Mouse (Mus musculus) kidney, postnatal 0 days (tissue): ENCODE results near the gene Elmod3. TPM values are rescaled to one million over a fixed set of nuclear protein-coding genes. Genes with fewer than 3 reads are reported as not detected.

Source experiments
- ATAC-seq: fragments of 200-750 bp; cut with Nextera tagmentation; replicated peaks from 2 replicates; pipeline ENCODE4 v1.8.0; 2017; ENCODE audit warnings: low read depth, moderate number of reproducible peaks, moderate TSS enrichment, moderate library complexity; ENCODE audit not compliant: low FRiP score
- DNase-seq: peaks from one replicate; pipeline ENCODE4 v3.0.0-alpha.2; 2016; ENCODE audit warnings: low spot score
- H3K27ac ChIP-seq: fragments of 300-500 bp; sonication (generic); 2 replicates; pipeline ENCODE4 v1.5.1; 2014; ENCODE audit warnings: mild to moderate bottlenecking
- H3K27me3 ChIP-seq: fragments of 300-500 bp; sonication (generic); 2 replicates; pipeline ENCODE4 v1.6.1; 2014; ENCODE audit warnings: low read length, mixed read lengths; ENCODE audit not compliant: insufficient read depth
- H3K36me3 ChIP-seq: fragments of 300-500 bp; sonication (generic); 2 replicates; pipeline ENCODE4 v1.6.1; 2014; ENCODE audit warnings: low read length, mixed read lengths; ENCODE audit not compliant: insufficient read depth
- H3K4me1 ChIP-seq: fragments of 300-500 bp; sonication (generic); replicated peaks from 2 replicates; pipeline ENCODE4 v1.6.1; 2014; ENCODE audit warnings: antibody characterized with exemption, low read length, mixed read lengths; ENCODE audit not compliant: insufficient read depth
- H3K4me2 ChIP-seq: fragments of 300-500 bp; sonication (generic); 2 replicates; pipeline ENCODE4 v1.6.1; 2014; ENCODE audit warnings: mild to moderate bottlenecking, low read length, moderate library complexity, mixed read lengths
- H3K4me3 ChIP-seq: fragments of 300-500 bp; sonication (generic); replicated peaks from 2 replicates; pipeline ENCODE4 v1.5.1; 2014; ENCODE audit warnings: low read depth, low read length
- H3K9ac ChIP-seq: fragments of 300-500 bp; sonication (generic); 2 replicates; pipeline ENCODE4 v1.6.1; 2014; ENCODE audit warnings: low read depth, low read length
- H3K9me3 ChIP-seq: fragments of 300-500 bp; sonication (generic); replicated peaks from 2 replicates; pipeline ENCODE4 v1.6.1; 2016; ENCODE audit warnings: low read length, inconsistent platforms, mixed read lengths
- CTCF ChIP-seq: IDR thresholded peaks from 2 replicates; pipeline ENCODE4 v1.5.1; 2016; ENCODE audit warnings: antibody characterized with exemption, low read depth, mild to moderate bottlenecking, moderate library complexity
- WGBS: fragments of 180-500 bp; shearing (Covaris S2); extraction: QIAGEN DNeasy Blood & Tissue Kit; methylation state at CpG from one replicate; pipeline ENCODE4 v1.1.7; 2014; 5-methylcytosine and 5-hydroxymethylcytosine counted together
- polyA plus RNA-seq: library from polyadenylated mRNA; unstranded; fragments of >200 nt; fragmentation: Nextera tagmentation; extraction: Ambion mirVana; gene quantifications from 2 replicates; pipeline ENCODE4 v1.2.1, GENCODE M21; 2015

Elmod3 gene
- polyA plus RNA-seq, 1 experiment from 2014 or later: 16.2 TPM

DNA sequence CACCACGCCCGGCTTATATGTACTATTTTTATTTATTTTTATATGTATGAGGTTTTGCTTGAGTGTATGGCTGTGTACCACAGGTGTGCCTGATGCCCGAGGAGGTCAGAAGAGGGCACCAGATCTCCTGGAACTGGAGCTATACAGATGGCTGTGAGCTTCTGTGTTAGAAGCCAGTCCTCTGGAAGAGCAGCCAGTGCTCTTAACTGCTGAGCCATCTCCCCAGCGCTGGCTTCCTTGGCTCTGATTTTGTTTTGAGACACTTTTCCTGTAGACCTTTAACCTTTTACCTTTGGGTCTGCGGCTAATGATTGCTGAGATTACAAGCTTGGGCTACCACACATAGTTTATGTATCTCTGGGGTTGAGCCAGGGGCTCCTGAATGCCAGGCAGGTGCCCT, 30.7 kb downstream of the Elmod3 start:
- 81% methylated on average over 5 of the region's 5 CpGs for WGBS
- no peak overlapping the region for H3K27ac ChIP-seq
- no peak overlapping the region for H3K9ac ChIP-seq
- no peaks in the 10 kb centered on the region for H3K36me3 ChIP-seq
- no peak overlapping the region for H3K4me3 ChIP-seq
- peaks cover 10% of the 10 kb centered on the region; the same call in 1 of the 2 replicates for H3K4me1 ChIP-seq
- no peak for TF ChIP-seq CTCF
- no peaks in the 10 kb centered on the region for H3K27me3 ChIP-seq
- ATAC-seq: no peak
- no peak for DNase-seq
- no peak overlapping the region for H3K4me2 ChIP-seq
- H3K9me3 ChIP-seq: no peaks in the 10 kb centered on the region

DNA sequence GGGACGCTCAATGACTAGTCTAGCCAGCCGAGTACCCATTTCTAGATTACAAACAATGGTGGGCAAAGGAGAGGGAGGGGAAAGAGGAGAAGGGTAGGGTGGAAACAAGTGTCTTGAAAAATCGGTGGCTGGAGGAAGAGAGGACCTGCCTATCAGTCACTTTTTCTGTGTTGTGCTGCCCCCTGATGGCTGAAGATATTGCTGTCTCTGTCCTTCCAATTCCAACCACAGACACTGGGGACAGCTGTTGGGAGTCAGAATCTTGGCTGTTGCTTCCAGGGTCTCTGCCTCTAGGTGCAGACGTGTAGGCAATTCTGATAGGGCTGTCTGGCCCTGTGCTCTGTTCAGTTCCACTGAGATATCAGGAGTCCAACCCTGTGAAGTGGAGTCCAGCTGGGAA, 32.2 kb downstream of the Elmod3 start:
- WGBS: 3% methylated on average over 4 of the region's 4 CpGs
- no peak overlapping the region for H3K4me2 ChIP-seq

DNA sequence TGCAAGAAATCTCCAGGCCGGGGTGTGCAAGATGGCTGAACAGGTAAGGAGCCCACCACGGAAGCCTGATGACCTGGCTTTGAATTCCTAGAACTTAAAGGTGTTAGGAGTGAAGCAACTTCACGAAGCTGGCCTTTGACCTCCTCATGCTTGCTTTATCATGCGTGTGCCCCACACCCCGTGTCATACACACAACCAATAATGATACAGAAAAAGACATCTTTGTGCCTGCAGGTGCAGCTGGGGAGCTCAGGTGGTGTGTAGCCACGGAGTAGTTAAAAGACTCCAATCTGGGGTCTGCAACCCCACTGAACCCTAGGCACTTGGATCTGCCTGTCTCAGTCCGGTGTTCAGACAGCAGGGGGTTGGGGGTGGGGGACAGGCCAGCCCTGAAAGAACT, 32.7 kb downstream of the Elmod3 start:
- no peak for DNase-seq
- no peak for TF ChIP-seq CTCF
- Histone ChIP-seq H3K27me3 (no peaks in the 10 kb centered on the region), H3K27ac (peak overlapping the region; percentile 57), H3K36me3 (no peaks in the 10 kb centered on the region), H3K4me2 (no peak overlapping the region), H3K4me1 (peaks cover 12% of the 10 kb centered on the region; the same call in 1 of the 2 replicates), H3K9me3 (no peaks in the 10 kb centered on the region), H3K9ac (no peak overlapping the region), H3K4me3 (no peak overlapping the region)
- WGBS: 70% methylated on average over 7 of the region's 7 CpGs
- 0 out of 2 replicates have a peak, but pooled peaks have one; percentile 10 for ATAC-seq

More for the DNA sequence above, 32.2 kb downstream of the Elmod3 start:
- DNase-seq (peak; percentile 96), ATAC-seq (peak; percentile 69)
- no peaks in the 10 kb centered on the region for H3K9me3 ChIP-seq
- no peak overlapping the region for H3K4me3 ChIP-seq
- H3K36me3 ChIP-seq: no peaks in the 10 kb centered on the region
- H3K27me3 ChIP-seq: no peaks in the 10 kb centered on the region
- H3K9ac ChIP-seq: no peak overlapping the region
- peaks cover 12% of the 10 kb centered on the region; the same call in 1 of the 2 replicates for H3K4me1 ChIP-seq
- H3K27ac ChIP-seq: peak overlapping the region; percentile 57; the same call in 1 of the 2 replicates
- peak; percentile 99 for TF ChIP-seq CTCF

DNA sequence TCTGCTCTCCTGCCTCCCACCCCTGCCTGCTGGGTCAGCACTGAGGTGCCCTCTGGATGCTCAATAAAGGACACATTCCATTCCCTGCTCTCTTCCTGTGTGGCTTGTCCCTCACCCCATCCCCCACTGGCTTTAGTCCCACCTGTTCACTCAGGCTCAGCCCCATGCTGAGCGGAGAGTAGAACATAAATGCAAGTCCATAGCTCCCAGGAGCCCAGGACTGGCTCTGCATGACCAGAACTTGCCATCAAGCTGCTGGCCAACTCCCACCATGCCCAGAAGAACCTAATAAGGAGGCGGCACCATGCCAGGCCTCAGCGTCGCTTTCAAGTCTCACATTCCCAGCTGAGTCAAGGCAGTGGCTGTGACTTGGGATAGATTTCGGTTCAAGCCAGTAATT, 35.3 kb downstream of the Elmod3 start:
- no peaks in the 10 kb centered on the region for H3K27me3 ChIP-seq
- no peak overlapping the region for H3K4me2 ChIP-seq
- H3K9ac ChIP-seq: no peak overlapping the region
- 67% methylated on average over 5 of the region's 5 CpGs for WGBS
- peak overlapping the region; percentile 15 for H3K27ac ChIP-seq
- no peak overlapping the region for H3K4me3 ChIP-seq
- no peak for TF ChIP-seq CTCF
- 0 out of 2 replicates have a peak, but pooled peaks cover 3% of the 10 kb centered on the region for H3K36me3 ChIP-seq
- peak; percentile 53 for ATAC-seq
- H3K9me3 ChIP-seq: no peaks in the 10 kb centered on the region
- peak; percentile 36 for DNase-seq
- H3K4me1 ChIP-seq: peaks cover 12% of the 10 kb centered on the region; the same call in 1 of the 2 replicates

DNA sequence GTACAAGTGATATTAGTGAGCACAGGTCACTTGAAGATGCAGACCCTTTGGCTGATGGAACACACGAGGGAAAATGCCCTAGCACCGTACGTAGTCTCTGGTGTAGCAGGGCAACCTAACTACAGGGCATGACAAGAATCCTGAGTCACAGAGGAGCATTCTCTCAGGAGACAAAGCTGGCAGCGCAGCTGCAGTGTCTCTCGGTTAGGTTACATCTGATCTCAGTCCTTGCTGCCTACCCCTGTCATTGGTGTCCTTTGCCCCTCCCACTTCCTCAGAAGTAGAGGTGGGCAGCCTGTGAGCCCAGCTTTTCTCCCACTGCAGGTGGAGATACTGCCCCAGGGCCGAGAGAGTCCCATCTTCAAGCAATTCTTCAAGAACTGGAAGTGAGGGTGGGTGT, 35.7 kb downstream of the Elmod3 start:
- 37% methylated on average over 6 of the region's 6 CpGs for WGBS

DNA sequence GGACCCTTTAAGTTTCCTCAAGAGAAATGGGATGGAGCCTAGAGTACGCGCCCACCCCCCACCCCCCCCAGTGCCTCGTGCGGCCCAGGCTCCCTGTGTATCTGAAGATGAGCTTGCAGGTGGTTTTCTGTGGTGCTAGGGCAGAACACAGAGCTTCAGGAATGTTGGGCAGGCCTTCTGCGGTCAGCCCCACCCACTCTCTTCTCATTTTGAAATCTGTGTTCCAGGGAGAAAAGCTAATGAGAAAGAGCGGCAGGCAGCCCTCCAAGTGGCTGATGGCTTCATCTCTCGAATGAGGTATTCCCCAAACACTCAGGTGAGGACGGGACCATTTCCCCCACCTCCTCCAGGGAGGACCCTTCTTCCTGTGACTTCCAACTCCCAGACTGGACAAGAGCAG, 37.4 kb downstream of the Elmod3 start:
- Histone ChIP-seq H3K4me2 (no peak overlapping the region), H3K36me3 (0 out of 2 replicates have a peak, but pooled peaks cover 3% of the 10 kb centered on the region), H3K4me1 (peaks cover 12% of the 10 kb centered on the region; the same call in 1 of the 2 replicates), H3K9ac (no peak overlapping the region), H3K27me3 (no peaks in the 10 kb centered on the region), H3K4me3 (no peak overlapping the region), H3K27ac (no peak overlapping the region), H3K9me3 (no peaks in the 10 kb centered on the region)
- TF ChIP-seq CTCF: no peak
- ATAC-seq: no peak
- 81% methylated on average over 8 of the region's 8 CpGs for WGBS
- no peak for DNase-seq

More for the DNA sequence above, 35.7 kb downstream of the Elmod3 start:
- TF ChIP-seq CTCF: no peak
- ATAC-seq (peak; percentile 8; the same call in 1 of the 2 replicates), DNase-seq (peak; percentile 32)
- Histone ChIP-seq H3K9me3 (no peaks in the 10 kb centered on the region), H3K4me2 (no peak overlapping the region), H3K9ac (no peak overlapping the region), H3K4me3 (no peak overlapping the region), H3K36me3 (0 out of 2 replicates have a peak, but pooled peaks cover 3% of the 10 kb centered on the region), H3K4me1 (peaks cover 12% of the 10 kb centered on the region; the same call in 1 of the 2 replicates), H3K27me3 (no peaks in the 10 kb centered on the region), H3K27ac (peak overlapping the region; percentile 15; the same call in 1 of the 2 replicates)

DNA sequence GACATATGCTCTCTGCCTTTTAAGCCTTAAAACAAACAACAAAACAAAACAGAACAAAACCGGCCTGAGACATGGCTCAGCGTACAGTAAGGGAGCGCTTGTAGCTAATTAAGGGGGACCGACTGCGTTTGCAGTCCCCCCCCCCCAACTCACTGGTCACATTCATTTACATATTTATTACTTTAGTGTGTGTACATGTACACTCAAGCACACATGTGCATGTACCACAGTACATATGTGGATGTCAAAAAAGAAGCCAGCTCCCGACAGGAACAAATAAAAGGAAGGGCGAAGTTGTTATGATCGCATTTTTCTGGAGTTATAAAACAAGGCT, 45.2 kb downstream of the Elmod3 start:
- Histone ChIP-seq H3K27me3 (no peaks in the 10 kb centered on the region), H3K4me1 (peaks cover 14% of the 10 kb centered on the region; the same call in 1 of the 2 replicates), H3K36me3 (no peaks in the 10 kb centered on the region), H3K27ac (peak overlapping the region; percentile 95), H3K9ac (peak overlapping the region; percentile 51; the same call in 1 of the 2 replicates), H3K9me3 (no peaks in the 10 kb centered on the region), H3K4me3 (peak overlapping the region; percentile 28), H3K4me2 (peak overlapping the region; percentile 63)
- no peak for TF ChIP-seq CTCF
- WGBS: 11% methylated on average over 8 of the region's 8 CpGs
- ATAC-seq: no peak; the same call in 1 of the 2 replicates
- DNase-seq: no peak
